Mouse (Mus musculus): ENCODE results near the gene Gm11084. TPM values are rescaled to one million over a fixed set of nuclear protein-coding genes. Genes with fewer than 3 reads are reported as not detected.
A peak's percentile ranks its signal among the peaks of the same experiment; 100 is the strongest.

Gm11084 gene
- total and polyA plus RNA-seq, 2 experiments: not detected

DNA sequence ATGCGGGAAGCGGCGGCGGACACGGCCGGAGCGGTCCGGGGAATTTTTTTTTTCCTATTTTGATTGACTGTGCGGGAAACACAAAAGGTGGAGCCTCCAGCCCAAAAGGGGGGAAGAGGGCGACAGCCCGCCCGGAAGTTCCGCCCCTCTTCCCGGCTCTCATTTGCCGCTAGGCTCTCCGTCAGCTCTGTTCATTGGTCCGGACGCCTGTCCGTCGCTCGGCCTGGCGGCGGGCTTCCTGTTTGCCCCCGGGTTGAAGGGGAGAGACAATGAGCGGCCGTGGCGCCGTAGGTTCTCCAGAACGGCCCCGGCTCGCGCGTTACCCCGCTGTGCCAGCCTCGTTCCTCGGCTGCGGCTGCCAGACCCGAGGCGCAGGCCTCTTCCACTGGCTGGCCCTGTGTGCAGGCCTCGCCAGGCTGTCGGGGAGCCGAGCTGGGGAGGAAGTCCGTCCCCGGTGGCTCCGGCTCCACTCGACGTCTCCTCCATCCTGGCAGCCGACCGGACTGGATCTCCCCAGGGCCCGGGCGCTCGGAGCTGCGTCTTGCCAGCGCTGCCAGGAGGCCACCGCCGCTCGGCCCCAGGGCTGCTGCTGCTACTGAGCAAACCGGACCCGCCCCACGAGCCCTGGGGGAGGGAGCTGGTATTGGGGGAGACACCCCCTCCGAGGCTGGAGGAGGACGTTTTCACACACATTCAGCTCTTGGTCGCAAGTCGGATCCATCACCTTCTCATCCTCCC, 6.0 kb downstream of the Gm11084 start, which contains the start of gene Sp3:
Sp3 (minus strand) TSS at position 110 of the 738 bp plus-strand sequence.
- Histone ChIP-seq H3K27ac (replicated peaks; ENCODE audit: insufficient read depth, low read depth, low read length) (peak within 1 kb of the TSS; percentile 99), H3K4me3 (ENCODE audit: insufficient read depth, low read depth, low read length) (peak within 1 kb of the TSS; percentile 85), H3K9ac (ENCODE audit: low read depth, low read length) (peak within 1 kb of the TSS; percentile 100), H3K4me1 (ENCODE audit: control insufficient read depth, insufficient read depth, low read length) (peaks cover 8% of the 10 kb centered on the region; the same call in 1 of the 2 replicates), H3K79me2 (ENCODE audit: control insufficient read depth, insufficient read depth, low read length) (peaks cover 6% of the 10 kb centered on the region; the same call in 1 of the 2 replicates), H3K36me3 (ENCODE audit: control insufficient read depth, insufficient read depth, low read length) (0 out of 2 replicates have a peak, but pooled peaks cover 3% of the 10 kb centered on the region), H3K27me3 (ENCODE audit: control insufficient read depth, insufficient read depth, low read length) (no peaks in the 10 kb centered on the region)
- under 1% methylated on average over 64 of the region's 64 CpGs for WGBS
- TF ChIP-seq POLR2A (IDR thresholded peaks at IDR 0.05; ENCODE audit: extremely low read depth, insufficient read depth, low read length) (peak; percentile 84), CTCF (IDR thresholded peaks at IDR 0.05; ENCODE audit: low read depth, low read length) (no peak)
- DNase-seq (ENCODE audit: extremely low read depth, low read depth, low spot score): peak; percentile 86

DNA sequence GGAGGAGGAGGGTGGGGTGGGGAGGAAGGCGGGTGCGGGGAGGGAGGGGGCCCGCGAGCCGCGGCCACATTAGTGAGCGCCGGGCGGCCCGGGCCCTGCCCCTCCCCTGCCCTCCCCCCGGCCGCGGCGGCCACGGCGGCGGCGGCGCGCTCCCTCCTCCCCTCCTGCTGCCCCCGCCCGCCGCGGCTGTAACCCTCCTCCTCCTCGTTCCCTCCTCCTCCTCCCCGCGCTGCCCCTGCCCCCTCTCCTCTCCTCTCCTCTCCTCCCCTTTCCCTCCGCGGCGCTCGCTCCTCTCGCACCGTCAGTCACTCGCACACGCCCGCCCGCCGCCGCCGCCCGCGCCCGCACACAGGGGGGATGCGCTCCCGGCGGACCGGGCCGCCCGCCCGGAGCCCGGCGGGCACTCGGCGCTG, 6.9 kb downstream of the Gm11084 start:
- WGBS: 2% methylated on average over 26 of the region's 54 CpGs
- Histone ChIP-seq H3K9ac (ENCODE audit: low read depth, low read length) (peak overlapping the region; percentile 100), H3K4me3 (ENCODE audit: insufficient read depth, low read depth, low read length) (peak overlapping the region; percentile 85), H3K79me2 (ENCODE audit: control insufficient read depth, insufficient read depth, low read length) (peaks cover 6% of the 10 kb centered on the region; the same call in 1 of the 2 replicates), H3K27ac (replicated peaks; ENCODE audit: insufficient read depth, low read depth, low read length) (peak overlapping the region; percentile 99), H3K36me3 (ENCODE audit: control insufficient read depth, insufficient read depth, low read length) (0 out of 2 replicates have a peak, but pooled peaks cover 3% of the 10 kb centered on the region), H3K4me1 (ENCODE audit: control insufficient read depth, insufficient read depth, low read length) (peaks cover 8% of the 10 kb centered on the region; the same call in 1 of the 2 replicates), H3K27me3 (ENCODE audit: control insufficient read depth, insufficient read depth, low read length) (no peaks in the 10 kb centered on the region)
- TF ChIP-seq POLR2A (IDR thresholded peaks at IDR 0.05; ENCODE audit: extremely low read depth, insufficient read depth, low read length) (peak; percentile 50; the same call in 1 of the 2 replicates), CTCF (IDR thresholded peaks at IDR 0.05; ENCODE audit: low read depth, low read length) (no peak)
- DNase-seq (ENCODE audit: extremely low read depth, low read depth, low spot score): peak; percentile 74

DNA sequence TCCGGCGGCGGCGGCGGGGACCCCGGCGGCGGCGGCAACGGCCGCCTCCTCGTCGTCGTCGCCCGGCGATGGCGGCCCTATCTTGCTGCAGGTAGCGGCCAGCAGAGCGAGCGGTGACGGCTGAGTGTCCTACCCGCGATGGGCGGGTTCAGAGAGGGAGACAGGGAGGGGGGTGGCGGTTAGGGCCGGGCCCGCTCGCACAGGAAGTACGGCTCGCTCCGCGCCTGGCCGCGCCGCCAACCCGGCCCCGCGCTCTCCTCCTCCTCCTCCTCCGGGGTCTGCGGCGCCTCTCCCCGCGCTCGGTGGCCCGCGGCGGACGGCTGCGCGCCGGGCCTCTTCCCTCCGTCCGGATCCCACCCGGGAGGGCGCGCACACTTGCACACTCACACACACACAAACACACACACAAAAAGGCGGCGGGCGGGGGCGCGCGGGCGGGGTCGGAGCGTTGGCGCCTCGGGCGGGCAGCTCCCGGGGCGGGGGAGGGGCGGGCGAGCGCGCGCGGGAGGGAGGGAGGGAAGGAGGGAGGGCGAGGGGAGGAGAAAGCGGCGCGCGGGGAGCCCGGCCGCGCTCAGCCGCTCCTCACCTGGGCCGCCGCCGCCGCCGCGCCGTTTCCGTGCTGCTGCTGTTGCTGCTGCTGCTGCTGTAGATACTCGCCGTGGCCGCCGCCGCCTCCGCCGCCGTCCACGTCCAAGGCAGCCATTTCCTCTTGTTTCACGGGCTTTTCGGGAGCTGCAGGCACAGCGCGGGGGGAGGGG, 7.4 kb downstream of the Gm11084 start:
- Histone ChIP-seq H3K36me3 (ENCODE audit: control insufficient read depth, insufficient read depth, low read length) (0 out of 2 replicates have a peak, but pooled peaks cover 3% of the 10 kb centered on the region), H3K9ac (ENCODE audit: low read depth, low read length) (peak overlapping the region; percentile 100), H3K79me2 (ENCODE audit: control insufficient read depth, insufficient read depth, low read length) (peaks cover 6% of the 10 kb centered on the region; the same call in 1 of the 2 replicates), H3K27ac (replicated peaks; ENCODE audit: insufficient read depth, low read depth, low read length) (peak overlapping the region; percentile 95), H3K4me3 (ENCODE audit: insufficient read depth, low read depth, low read length) (peak overlapping the region; percentile 85), H3K4me1 (ENCODE audit: control insufficient read depth, insufficient read depth, low read length) (peaks cover 10% of the 10 kb centered on the region; the same call in 1 of the 2 replicates), H3K27me3 (ENCODE audit: control insufficient read depth, insufficient read depth, low read length) (no peaks in the 10 kb centered on the region)
- WGBS: under 1% methylated on average over 76 of the region's 107 CpGs
- no peak for TF ChIP-seq CTCF (IDR thresholded peaks at IDR 0.05; ENCODE audit: low read depth, low read length)
- peak; percentile 41; the same call in 1 of the 2 replicates for TF ChIP-seq POLR2A (IDR thresholded peaks at IDR 0.05; ENCODE audit: extremely low read depth, insufficient read depth, low read length)
- peak; percentile 76 for DNase-seq (ENCODE audit: extremely low read depth, low read depth, low spot score)

DNA sequence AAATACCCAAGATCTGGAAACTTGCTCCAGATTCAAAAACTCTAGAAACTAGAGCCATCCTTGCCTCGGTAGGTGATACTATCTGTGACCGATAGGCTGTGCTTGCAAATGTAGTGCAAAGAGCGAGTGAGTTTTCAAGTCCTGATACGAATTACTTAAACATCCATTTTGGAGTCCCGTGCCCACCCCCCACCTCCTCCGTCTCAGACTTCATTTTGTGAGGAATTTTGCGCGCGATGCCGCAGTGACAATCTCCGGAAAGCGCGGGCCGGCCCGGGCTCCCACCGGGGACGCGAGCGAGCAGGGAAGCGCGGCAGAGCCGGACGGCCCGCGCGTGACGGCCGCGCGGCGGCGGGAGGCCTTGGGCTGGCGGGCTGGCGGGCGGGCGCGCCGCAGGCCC, 8.0 kb downstream of the Gm11084 start:
- peak overlapping the region; percentile 85 for H3K4me3 ChIP-seq (ENCODE audit: insufficient read depth, low read depth, low read length)
- 6% methylated on average over 38 of the region's 38 CpGs for WGBS
- H3K36me3 ChIP-seq (ENCODE audit: control insufficient read depth, insufficient read depth, low read length): 0 out of 2 replicates have a peak, but pooled peaks cover 3% of the 10 kb centered on the region
- peaks cover 15% of the 10 kb centered on the region; the same call in 1 of the 2 replicates for H3K4me1 ChIP-seq (ENCODE audit: control insufficient read depth, insufficient read depth, low read length)
- peak; percentile 69 for DNase-seq (ENCODE audit: extremely low read depth, low read depth, low spot score)
- H3K27me3 ChIP-seq (ENCODE audit: control insufficient read depth, insufficient read depth, low read length): no peaks in the 10 kb centered on the region
- peak overlapping the region; percentile 94 for H3K27ac ChIP-seq (replicated peaks; ENCODE audit: insufficient read depth, low read depth, low read length)
- peaks cover 6% of the 10 kb centered on the region; the same call in 1 of the 2 replicates for H3K79me2 ChIP-seq (ENCODE audit: control insufficient read depth, insufficient read depth, low read length)
- TF ChIP-seq CTCF (IDR thresholded peaks at IDR 0.05; ENCODE audit: low read depth, low read length) (peak; percentile 14), POLR2A (IDR thresholded peaks at IDR 0.05; ENCODE audit: extremely low read depth, insufficient read depth, low read length) (no peak)
- H3K9ac ChIP-seq (ENCODE audit: low read depth, low read length): peak overlapping the region; percentile 95

DNA sequence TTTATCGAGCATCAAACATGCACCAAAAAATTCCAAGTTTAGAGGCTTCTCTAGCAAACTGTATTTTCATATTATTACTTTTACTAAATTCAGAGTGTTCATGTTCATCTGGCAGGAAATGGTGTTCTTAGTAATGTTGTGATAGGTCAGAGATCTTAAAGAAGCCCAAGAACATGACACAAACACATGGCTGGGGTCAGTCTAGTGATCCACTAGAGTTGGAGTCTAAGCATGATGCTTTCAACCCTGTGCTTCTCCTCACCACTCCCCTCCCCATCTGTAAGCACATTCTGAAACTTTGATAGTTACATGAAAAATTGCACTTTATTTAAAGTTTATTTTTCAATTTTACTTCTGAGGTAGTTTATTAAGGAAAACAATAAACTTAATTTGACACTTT, 9.2 kb downstream of the Gm11084 start:
- no peaks in the 10 kb centered on the region for H3K27me3 ChIP-seq (ENCODE audit: control insufficient read depth, insufficient read depth, low read length)
- WGBS: 37% methylated on average over 1 of the region's 1 CpGs
- H3K27ac ChIP-seq (replicated peaks; ENCODE audit: insufficient read depth, low read depth, low read length): no peak overlapping the region
- H3K4me1 ChIP-seq (ENCODE audit: control insufficient read depth, insufficient read depth, low read length): peaks cover 15% of the 10 kb centered on the region; the same call in 1 of the 2 replicates
- 0 out of 2 replicates have a peak, but pooled peaks cover 3% of the 10 kb centered on the region for H3K36me3 ChIP-seq (ENCODE audit: control insufficient read depth, insufficient read depth, low read length)
- DNase-seq (ENCODE audit: extremely low read depth, low read depth, low spot score): no peak
- H3K9ac ChIP-seq (ENCODE audit: low read depth, low read length): no peak overlapping the region
- TF ChIP-seq POLR2A (IDR thresholded peaks at IDR 0.05; ENCODE audit: extremely low read depth, insufficient read depth, low read length) (no peak), CTCF (IDR thresholded peaks at IDR 0.05; ENCODE audit: low read depth, low read length) (no peak)
- H3K79me2 ChIP-seq (ENCODE audit: control insufficient read depth, insufficient read depth, low read length): peaks cover 6% of the 10 kb centered on the region; the same call in 1 of the 2 replicates
- H3K4me3 ChIP-seq (ENCODE audit: insufficient read depth, low read depth, low read length): peak overlapping the region; percentile 22; the same call in 1 of the 2 replicates
